Mouse (Mus musculus): ENCODE data around the gene Dlx3.

The Dlx3 gene

DNA sequence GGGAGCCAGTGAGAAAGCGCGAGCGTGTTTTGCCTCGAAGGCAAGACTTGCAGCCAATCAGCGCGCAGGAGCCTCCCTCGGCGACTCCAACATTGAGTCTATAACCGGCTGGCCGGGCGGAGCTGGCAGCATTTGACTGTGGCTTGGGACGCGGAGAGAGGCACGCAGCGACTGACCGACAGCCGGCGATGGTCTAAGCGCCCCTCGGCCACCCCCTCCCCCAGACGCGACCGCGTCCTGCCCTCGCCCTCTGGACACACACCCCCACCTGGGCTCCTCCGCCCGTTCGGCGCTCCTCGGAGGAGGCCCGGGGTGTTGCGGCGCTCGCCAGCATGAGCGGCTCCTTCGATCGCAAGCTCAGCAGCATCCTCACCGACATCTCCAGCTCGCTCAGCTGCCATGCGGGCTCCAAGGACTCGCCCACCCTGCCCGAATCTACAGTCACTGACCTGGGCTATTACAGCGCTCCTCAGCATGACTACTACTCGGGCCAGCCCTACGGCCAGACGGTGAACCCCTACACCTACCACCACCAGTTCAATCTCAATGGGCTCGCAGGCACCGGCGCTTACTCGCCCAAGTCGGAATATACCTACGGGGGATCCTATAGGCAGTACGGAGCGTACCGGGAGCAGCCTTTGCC is at the start of gene Dlx3:
Gene Dlx3 (plus strand): TSS at position 130 of the 643 bp plus-strand sequence.
- DNase-seq: no peak

DNA sequence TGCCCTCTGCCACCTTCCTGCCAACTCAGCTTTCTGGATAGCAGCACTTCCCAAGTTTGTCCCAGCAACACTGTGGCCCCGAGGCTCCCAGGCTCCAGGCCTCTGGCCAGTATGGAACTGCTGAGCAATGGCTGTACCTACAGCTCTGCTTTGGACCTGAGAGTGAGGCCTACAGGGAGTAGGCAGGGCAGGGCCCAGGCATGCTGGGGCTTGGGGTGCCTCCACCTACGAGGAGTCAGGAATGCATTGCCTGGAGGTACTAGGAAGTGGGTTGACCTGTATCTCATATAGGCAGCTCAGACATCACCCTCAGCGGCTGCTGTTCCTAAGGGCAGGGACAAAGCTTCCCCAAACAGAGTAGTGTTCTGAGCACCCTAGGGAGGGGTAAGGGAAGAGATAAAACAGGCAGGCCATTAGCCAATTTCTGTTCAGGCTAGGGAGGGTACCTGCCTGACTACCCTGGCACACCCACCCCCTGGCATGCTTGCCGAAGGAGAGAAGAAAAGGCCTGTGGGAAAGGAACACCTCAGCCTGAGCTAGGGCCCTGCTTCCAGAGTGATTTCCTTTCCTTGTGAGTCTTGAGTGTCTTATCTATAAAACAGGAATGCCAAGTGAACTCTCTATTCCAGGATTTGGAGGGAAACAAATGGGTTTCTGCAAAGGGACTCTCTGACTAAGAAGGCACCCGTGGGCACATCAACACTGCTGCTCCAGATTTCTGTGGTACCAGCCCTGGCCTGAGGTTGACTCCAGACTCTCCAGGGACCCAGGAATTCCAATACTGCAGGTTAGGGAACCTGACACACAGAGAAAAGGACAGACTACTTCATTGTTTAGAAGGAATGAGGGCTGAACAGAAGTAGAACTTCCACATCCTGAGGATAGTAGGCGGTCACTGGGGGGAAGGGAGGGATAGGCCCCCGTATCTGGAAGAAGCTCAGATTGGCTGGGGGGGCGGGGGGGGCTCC is 49.5 kb upstream of the Dlx3 start:
- DNase-seq: no peak

DNA sequence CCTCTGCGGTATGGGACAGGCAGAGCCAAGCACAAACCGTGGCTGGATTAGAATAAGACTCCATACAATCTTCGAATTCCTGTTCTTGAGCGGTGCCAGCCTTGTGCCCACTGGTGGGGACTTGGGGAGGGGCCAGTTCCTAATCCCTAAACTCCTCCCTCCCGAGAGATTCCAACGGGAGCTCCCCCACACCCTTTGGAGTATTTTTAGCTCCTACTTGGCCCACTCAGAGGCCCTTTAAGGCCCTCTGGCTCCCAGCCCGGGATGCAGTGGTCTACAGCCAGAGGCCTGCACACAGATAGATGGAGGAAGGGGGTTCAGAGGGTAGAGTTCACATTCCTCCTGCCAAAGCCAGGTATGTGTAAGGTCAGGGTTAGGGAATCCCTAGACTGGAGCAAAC is 48.7 kb upstream of the Dlx3 start:
- no peak for DNase-seq

- DNase-seq: no peak
Observed at GRCm38 (mm10) chr11:95072136-95072535, 47.8 kb upstream of the Dlx3 start.

GRCm38 (mm10) chr11:95072804-95073203 is 47.1 kb upstream of the Dlx3 start:
- DNase-seq: no peak

DNA sequence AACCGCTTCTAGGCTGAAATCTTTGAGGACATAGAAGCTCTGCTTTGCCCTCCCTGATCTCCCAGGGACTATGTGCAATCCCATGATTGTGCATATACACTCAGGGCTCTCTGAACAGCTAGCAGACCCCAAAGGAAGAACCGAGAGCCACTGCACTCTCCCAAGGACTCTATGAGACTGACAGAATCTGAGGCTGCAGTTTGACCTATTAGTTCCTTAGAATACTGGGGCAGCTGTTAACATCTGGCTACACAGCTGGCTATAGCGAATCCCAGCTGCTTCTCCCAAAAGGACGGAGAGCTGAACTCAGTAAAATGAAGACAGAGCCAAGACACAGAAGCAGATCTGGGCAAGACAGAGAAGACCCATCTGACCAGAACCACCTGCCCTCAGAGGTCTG is 46.1 kb upstream of the Dlx3 start:
- DNase-seq: no peak

DNA sequence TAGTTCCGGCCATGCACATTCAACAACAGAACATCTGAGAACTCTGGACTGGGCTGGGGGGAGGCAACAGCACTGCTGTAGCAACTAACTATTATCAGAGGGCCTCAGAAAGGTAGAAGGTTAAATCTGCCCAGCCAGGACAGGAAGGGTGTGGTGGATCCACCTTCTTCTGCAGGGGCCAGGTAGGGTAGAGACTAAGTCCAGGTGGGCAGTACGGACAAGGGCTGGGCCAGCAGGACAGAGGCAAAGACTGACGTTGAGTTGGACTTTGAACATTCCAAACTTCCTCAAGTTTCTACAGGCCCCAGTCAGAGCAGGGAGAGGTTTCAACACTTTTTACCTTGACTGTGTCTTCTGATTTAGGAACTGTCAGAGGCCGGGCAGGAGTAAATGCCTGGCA is 45.2 kb upstream of the Dlx3 start:
- DNase-seq: no peak

- no peak for DNase-seq
Observed at GRCm38 (mm10) chr11:95075197-95076040, 44.5 kb upstream of the Dlx3 start.

GRCm38 (mm10) chr11:95076041-95076535 is 43.8 kb upstream of the Dlx3 start:
- peak; percentile 32 to 38 for DNase-seq

GRCm38 (mm10) chr11:95076536-95077111 is 43.3 kb upstream of the Dlx3 start, which contains the start of gene Itga3:
Itga3 (minus strand) TSS chr11:95076801.
- peak; percentile 30 to 36 for DNase-seq

GRCm38 (mm10) chr11:95077956-95078355 is 42.0 kb upstream of the Dlx3 start:
- no peak for DNase-seq

DNA sequence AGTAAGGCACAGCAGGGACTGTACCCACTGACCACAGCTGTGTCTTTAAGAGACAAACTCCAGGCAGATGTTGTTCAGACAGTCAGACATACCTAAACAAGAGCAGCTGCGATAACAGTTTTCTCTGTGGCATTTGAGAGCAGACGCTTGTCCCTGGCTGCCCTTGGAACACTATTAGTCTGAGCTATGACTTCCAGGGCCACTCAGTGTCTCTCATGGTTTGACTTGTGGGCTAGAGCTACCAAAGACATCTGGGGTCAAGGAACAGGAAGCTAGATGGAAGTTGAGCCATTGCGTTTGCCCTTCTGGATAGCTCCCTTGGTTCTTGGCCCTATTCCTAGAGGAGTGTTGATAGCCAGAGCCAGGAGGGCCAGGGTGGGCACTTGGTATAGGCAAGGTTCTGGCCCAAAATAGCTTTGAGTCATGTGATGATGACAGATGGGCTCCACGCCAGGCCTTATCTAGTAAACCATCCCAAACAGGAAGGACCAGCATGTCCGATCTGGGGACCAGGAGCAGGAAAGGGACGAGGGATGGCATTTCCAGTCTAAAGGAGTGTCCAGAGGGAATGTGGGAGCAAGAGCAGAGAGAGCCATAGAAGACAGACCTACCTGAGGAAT is 40.6 kb upstream of the Dlx3 start:
- DNase-seq: no peak

- DNase-seq: no peak
Observed at GRCm38 (mm10) chr11:95080783-95081182, 39.1 kb upstream of the Dlx3 start.

GRCm38 (mm10) chr11:95082896-95083295 is 37.0 kb upstream of the Dlx3 start:
- peak; percentile 16 to 36 for DNase-seq

- no peak for DNase-seq
Observed at GRCm38 (mm10) chr11:95084175-95084574, 35.7 kb upstream of the Dlx3 start.

DNA sequence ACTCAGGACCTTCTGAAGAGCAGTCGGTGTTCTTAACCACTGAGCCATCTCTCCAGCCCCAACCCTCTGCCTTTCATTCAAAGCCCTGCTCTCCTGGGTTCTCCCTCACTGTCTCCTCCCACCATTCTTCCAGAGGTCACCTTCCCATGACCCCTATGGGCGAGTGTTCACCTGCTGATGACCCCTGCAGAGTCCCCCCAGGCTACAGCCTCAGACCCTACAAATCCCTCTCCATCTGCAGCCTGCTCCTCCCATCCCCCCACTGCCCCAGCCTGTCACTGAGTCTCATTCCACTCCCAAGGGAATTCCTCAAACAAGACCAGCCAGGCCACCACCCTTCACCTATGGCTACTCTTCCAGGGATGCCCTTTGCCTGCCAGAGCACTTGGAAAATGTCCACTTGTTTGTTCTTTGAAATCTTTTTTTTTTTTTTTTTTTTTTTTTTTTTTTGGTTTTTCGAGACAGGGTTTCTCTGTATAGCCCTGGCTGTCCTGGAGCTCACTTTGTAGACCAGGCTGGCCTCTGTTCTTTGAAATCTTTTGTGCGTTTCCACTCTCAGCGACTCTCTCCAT is 35.0 kb upstream of the Dlx3 start:
- DNase-seq: no peak

GRCm38 (mm10) chr11:95085710-95086109 is 34.2 kb upstream of the Dlx3 start:
- DNase-seq: no peak

DNA sequence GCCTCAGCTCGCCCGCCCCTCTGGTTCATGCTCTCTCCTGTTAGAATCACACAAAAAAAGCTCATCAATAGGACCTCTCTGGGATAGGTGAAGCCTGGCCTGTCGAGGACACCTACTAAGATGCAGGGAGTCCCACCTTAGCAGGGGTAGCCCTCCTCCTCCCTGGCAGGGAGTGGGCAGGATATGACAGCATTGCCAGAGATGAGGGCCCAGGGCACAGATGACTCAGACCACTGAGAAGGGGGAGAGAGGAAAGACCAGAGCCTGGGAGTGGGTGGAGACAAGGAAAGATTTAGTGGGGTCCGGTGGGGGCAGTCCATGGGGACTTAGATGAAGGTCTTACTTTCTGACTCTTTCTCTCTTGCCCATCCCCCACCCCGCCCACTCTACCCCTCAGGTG is 33.7 kb upstream of the Dlx3 start:
- no peak for DNase-seq

DNA sequence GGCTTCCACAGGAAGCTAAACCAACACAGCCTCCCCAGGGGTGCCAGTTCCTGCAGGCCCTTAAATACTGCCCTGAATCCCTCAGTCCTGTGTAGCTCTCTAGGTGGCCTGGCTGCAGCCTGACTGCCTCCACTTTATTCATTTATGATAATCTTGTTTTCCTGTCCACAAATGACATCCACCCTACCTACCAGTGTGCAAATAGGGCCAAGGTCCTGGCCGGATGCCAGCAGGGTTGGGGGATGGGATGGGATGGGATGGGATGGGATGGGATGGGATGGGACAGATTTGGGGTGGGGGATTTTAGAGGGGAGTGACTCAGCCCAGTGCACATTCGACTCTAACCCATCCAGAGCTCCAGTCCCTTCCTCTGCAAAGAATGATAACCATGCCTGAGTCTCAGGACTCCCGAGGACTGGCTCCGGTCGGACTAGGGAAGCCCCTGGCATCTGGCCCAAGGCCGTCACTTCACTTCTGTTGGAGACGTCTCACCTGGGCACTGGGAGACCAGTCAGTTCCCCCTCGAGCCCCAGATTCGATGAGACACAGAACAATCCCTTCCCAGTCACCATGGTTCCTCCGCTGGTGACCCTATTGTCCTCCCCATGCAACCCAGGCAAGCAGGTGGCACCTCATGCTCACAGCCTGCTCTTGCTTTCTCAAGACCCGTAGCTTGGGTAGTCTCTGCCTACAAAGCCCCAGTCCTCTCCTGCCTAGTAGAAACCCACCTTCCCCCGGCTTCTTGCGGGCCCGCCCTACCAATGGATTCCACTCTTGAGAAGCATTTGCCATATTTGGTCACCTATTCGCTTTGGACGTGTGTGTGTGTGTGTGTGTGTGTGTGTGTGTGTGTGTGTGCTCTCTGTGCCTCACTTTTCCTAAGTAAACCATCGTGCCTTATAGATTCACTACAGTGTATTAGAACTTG is 32.4 kb upstream of the Dlx3 start:
- DNase-seq: no peak

- no peak for DNase-seq
Observed at GRCm38 (mm10) chr11:95088286-95088685, 31.6 kb upstream of the Dlx3 start.

All from thymus, adult 18-20 months (tissue).